Mouse (Mus musculus) megakaryocyte, embryonic 14.5 days (primary cell): ENCODE data around the gene Col4a6.

Experiments
- FLI1 ChIP-seq: IDR thresholded peaks from 2 replicates; pipeline ENCODE4 v1.6.1; 2012; ENCODE audit warnings: low read length, inconsistent platforms, mixed read lengths
- GATA1 ChIP-seq: IDR thresholded peaks from 3 replicates; pipeline ENCODE4 v1.6.1; 2012; ENCODE audit warnings: mixed read lengths, low read length, inconsistent platforms, borderline replicate concordance

DNA sequence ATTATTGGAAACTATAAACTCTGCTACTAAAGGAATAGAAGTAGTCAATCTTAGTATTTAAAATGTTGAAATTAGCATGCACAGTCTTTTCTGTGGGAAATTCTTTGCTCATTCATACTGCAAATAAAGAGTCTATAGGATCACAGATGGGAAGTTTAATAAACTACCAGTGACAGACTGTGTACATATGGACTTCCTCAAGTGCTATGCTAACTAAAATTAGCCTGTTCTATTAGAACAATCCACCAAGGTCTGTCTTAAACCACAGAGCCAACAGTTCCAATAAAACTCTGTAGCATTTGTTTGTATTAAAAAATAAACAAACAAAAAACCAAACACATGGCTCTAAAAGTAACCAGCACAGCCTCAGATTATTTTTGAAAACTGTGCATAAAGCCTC lies 278.8 kb downstream of the Col4a6 start:
- TF ChIP-seq GATA1, result no peak
- no peak for TF ChIP-seq FLI1
